Mouse (Mus musculus) kidney, postnatal 25 days (tissue): ENCODE measurements at regions not wholly inside any gene's neighbourhood (a gene's known extent, or its start where the extent isn't known, plus 50 kb on each side); places are given as distances from the start of the nearest gene placed in this dataset.

Experiments
- DNase-seq, 2 experiments: peaks; one replicate each; pipeline ENCODE4 v3.0.0; 2021; ENCODE audit warnings: mixed read lengths in 2 of 2

DNA sequence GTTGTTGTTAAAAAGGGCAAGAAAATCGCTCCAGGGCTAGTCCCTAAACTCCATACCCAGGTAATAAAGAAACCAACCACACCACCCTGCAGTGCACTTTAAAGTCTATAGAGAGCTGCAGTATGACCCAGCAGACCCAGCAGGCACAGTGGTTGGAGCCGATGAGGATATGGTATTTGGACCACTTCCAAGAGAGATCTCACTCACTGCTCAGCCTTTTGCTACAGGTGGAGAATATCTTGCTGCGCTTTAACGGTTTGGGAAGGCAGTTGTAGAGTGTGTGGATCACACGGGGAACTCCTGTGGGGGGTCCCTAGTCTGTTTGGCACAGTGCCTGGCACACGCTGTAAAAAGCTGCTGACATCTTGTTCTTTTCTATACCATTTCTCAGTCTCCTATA, 145.9 kb downstream of the Foxo1 start:
- no peak for DNase-seq

DNA sequence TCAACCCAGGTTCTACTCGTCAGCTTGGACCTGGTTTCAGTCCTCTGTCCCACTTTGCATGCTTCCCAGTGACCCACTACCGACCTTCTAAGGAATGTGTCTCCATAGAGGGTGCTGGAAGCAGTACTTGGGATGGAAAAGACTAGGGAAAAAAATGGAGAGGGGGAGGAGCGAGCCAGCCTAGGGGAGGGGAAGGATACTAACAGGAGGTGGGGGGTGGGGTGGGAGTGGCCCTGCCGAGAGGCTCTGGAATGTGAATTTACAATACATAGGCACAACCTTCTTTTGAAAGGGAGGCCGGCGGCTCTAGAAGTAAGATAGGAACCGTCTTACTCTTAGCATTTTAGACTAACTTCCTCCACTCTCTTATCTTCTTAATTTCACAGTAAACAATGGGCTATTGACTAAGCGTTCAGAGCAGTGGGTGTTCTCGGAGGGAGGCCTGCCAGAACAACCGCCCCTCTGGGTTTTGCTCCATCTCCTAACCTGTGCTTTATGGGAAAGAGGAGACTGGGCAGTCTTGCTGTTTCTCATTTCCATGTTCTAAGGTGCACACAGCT, 145.1 kb downstream of the Foxo1 start:
- DNase-seq: peak; percentile 32 to 49

DNA sequence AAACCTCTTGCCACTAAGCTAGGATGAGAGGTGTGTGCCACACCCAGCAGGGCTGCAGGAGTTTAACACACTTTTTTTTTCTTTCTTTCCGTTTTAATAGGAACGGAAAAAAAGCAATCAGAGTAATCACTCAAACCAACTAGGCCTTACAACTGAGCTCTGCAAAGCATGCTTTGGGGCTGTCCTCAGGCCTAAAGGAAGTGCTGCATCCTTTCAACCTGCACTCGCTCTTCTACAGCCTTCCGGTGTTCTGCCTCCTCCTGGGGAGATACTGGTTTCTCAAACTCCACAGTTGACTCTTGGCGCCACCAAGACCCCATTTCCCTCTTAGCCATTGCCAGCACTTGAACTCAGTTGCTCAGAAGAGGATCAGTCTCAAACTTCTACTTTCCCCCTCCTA, 143.2 kb downstream of the Foxo1 start:
- peak in 1 of 2 experiments; percentile 32 for DNase-seq

DNA sequence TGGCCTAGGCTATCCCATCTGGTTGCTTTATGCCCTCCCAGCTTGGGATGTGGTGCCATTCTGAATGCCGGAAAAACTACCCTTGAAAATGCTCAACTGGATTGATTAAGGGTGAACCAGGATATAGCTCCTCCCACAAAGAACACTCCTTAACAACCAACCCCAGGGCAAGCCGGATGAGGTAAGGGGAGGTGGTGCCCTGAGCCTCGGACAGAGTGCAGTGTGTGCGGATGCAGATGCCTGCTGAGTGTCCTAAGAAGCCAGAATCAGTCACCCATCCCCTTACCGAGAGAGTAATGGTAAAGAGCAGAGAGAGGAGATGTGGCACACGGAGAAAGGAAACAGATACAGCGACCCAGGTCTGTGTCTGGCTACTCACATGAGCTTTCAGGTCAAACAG, 141.3 kb downstream of the Foxo1 start:
- DNase-seq: peak in 1 of 2 experiments; percentile 0

DNA sequence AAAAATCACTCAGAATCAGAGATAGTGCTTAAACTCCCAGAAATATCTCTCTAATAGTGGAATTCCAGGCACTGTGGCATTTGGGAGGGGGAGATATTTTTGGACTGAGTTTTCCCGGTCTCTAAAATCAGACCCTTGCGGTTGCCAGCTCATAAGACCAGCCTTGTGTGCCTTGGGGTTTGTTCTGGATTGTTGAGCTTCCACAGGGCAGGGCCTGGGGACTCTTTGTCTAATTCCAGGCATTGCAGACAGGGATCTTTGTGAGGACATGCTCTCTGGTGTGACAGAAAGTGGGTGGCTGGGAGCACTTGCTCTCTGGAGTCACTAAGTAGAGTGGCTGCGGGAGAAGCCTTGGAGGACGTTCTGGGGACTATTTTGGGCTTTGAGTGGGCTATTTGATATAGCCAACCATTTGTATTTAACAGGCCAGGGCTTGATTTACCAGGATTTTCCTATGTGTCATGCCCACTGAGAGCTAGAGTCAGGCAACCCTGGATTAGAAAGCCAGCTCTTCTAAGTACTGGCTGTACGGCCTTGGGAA, 138.7 kb downstream of the Foxo1 start:
- DNase-seq: peak in 1 of 2 experiments; percentile 18

DNA sequence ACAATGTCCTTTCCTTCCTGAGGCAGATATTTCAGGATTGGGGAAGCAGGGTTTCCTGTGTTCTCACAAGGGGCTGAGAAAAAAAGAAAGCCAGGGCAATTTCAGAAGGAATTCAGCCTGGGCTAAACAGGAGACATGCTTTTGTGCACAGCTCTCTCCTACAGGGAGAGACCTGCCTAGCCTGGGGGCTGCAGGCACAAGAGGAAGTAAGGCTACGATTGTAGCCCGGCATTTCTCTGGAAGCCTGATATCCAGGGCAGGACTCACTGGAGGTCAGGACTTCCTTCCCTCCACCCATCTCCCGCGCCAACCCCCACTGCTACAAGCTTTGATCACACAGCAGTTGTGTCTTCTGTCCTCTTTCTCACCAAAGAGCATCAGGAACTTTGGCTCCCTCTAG, 136.5 kb downstream of the Foxo1 start:
- peak; percentile 58 to 82 for DNase-seq

DNA sequence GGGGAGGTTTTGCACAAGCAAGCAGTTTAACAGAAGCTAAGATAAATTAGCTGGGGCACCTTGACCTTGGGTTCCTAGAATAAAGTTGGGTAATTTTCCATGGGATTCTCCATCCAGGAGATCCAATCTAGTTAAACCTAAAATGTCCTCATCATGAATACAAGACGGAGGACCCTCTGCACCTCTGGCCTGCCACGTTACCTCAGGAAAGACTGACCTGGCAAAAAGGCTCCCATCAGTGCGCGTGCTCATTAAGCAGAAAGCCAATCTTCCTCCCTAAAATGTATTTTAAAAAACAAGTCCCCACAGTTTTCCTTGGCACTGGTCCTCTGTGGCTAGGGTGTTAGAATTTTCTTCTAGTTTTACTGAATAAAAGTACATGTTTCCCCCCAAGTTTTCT, 134.9 kb downstream of the Foxo1 start:
- peak in 1 of 2 experiments; percentile 28 for DNase-seq
